Mouse (Mus musculus) hindbrain, embryonic 16.5 days (tissue): ENCODE results near the gene Lrrc26. TPM values are rescaled to one million over a fixed set of nuclear protein-coding genes. Genes with fewer than 3 reads are reported as not detected.

Source experiments
- ATAC-seq: fragments of 200-750 bp; cut with Nextera tagmentation; 2 replicates; pipeline ENCODE4 v1.8.0; 2017; ENCODE audit warnings: moderate TSS enrichment, moderate library complexity
- H3K27ac ChIP-seq: fragments of 300-500 bp; sonication (generic); 2 replicates; pipeline ENCODE4 v1.5.1; 2014; ENCODE audit warnings: low read depth, mild to moderate bottlenecking, control low read depth, low read length, moderate library complexity
- H3K27me3 ChIP-seq: fragments of 300-500 bp; sonication (generic); replicated peaks from 2 replicates; pipeline ENCODE4 v1.6.1; 2014; ENCODE audit warnings: low read length; ENCODE audit not compliant: control insufficient read depth, insufficient read depth
- H3K36me3 ChIP-seq: fragments of 300-500 bp; sonication (generic); 2 replicates; pipeline ENCODE4 v1.6.1; 2014; ENCODE audit warnings: mild to moderate bottlenecking, low read length, moderate library complexity, mixed read lengths; ENCODE audit not compliant: control insufficient read depth, insufficient read depth
- H3K4me1 ChIP-seq: fragments of 300-500 bp; sonication (generic); 2 replicates; pipeline ENCODE4 v1.6.1; 2014; ENCODE audit warnings: low read depth, low read length; ENCODE audit not compliant: control insufficient read depth, insufficient read depth
- H3K4me2 ChIP-seq: fragments of 300-500 bp; sonication (generic); 2 replicates; pipeline ENCODE4 v1.6.1; 2014; ENCODE audit warnings: mild to moderate bottlenecking, low read length, control low read depth, moderate library complexity
- H3K4me3 ChIP-seq: fragments of 300-500 bp; sonication (generic); 2 replicates; pipeline ENCODE4 v1.5.1; 2014; ENCODE audit warnings: mild to moderate bottlenecking, low read length, control low read depth, moderate library complexity
- H3K9ac ChIP-seq: fragments of 300-500 bp; sonication (generic); 2 replicates; pipeline ENCODE4 v1.6.1; 2014; ENCODE audit warnings: low read depth, mild to moderate bottlenecking, control low read depth, low read length, moderate library complexity
- H3K9me3 ChIP-seq: fragments of 300-500 bp; sonication (generic); 2 replicates; pipeline ENCODE4 v1.6.1; 2014; ENCODE audit warnings: mild to moderate bottlenecking, low read length, moderate library complexity; ENCODE audit not compliant: control insufficient read depth
- WGBS: fragments of 180-500 bp; shearing (Covaris S2); extraction: QIAGEN DNeasy Blood & Tissue Kit; methylation state at CpG from one replicate; pipeline ENCODE4 v1.1.7; 2014; 5-methylcytosine and 5-hydroxymethylcytosine counted together
- polyA plus RNA-seq: library from polyadenylated mRNA; unstranded; fragments of >200 nt; fragmentation: Nextera tagmentation; extraction: Ambion mirVana; gene quantifications from 2 replicates; pipeline ENCODE4 v1.2.1, GENCODE M21; 2015

Gene Lrrc26
- polyA plus RNA-seq, 1 experiment from 2014 or later, result 0.13 TPM

DNA sequence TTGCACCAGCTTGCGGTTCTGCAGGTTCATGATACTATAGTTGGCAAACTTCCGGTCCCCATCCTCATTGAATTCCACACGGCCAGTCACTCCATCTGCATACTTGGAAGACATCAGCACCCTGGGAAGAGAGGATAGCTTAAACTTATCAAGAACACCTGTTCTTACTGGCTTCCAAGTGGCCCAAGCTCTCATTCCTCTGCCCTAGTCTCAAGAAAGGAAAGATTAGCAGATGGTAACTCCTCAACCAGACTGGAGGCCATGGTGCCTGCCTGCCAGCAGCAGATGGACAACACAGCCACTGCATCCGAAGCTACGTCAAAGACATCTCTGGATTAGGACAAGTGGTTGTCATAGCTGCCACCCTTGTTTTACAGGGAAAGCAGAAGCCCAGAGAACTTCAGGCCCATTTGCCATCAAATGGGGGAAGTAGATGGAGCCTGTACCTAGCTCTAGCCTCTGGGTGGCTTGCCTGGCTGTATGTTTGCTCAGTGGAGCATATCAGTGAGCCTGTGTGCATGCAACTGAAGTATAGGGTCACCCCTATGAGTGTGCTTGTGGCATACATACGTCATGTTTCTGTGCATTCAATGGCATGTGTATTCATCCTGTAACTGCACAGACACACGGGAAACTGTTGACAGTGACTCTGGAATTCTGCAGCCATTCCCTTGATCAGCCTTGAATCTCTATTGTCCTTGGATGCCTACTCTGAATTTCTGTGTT is 14.4 kb downstream of the Lrrc26 start:
- 0 out of 2 replicates have a peak, but pooled peaks have one; percentile 15 for ATAC-seq
- Histone ChIP-seq H3K9ac (no peak overlapping the region), H3K4me1 (peaks cover 12% of the 10 kb centered on the region), H3K9me3 (no peaks in the 10 kb centered on the region), H3K27me3 (peaks cover 7% of the 10 kb centered on the region; the same call in 1 of the 2 replicates), H3K4me2 (peak overlapping the region; percentile 69), H3K4me3 (peak overlapping the region; percentile 43; the same call in 1 of the 2 replicates), H3K36me3 (peaks cover 14% of the 10 kb centered on the region), H3K27ac (no peak overlapping the region)
- WGBS, result 63% methylated on average over 7 of the region's 7 CpGs

DNA sequence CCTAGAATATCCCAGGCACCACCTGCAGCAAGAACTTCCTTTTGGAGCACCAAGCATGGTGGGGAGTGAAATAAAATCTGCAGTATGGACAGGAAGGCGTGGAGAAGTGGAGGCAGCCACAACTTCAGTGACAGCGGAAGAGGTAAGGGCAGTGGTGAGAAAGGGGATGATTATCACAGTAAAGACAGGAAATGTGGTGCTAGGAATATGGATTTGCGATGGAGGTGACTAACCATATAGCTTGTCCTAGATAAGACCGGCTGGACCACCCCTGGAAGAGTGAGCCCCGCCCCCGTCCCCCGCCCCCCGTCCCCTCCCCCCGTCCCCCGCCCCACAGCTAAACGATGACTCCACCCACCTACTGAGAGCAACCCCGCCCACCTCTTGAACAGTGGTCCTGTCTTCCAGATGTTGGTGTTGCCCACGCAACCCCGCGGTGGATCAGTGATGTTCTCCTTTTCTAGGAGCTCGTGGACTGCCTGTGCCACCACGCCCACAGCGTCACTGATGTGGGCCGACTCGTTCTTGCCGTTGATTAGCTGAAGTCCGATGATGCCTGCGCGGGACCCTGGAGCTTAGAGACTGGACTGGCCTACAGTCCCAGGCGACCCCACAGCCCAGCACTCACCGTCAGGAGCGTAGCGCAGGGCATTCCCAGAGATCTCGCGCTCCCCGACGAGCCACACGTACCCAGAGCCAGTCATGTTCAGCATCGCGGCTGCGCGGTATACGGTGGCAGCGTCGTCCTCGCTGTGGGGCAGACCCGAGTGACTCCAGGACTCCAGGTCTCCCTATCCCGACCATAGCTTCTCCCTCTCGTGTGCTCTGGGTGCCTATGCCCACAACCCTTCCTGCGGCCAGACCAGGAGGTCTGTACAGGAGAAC is 15.2 kb downstream of the Lrrc26 start:
- peaks cover 12% of the 10 kb centered on the region for H3K4me1 ChIP-seq
- H3K27ac ChIP-seq, result peak overlapping the region; percentile 55
- H3K9me3 ChIP-seq, result no peaks in the 10 kb centered on the region
- H3K36me3 ChIP-seq, result peaks cover 16% of the 10 kb centered on the region
- peak overlapping the region; percentile 69 for H3K4me2 ChIP-seq
- peaks cover 9% of the 10 kb centered on the region for H3K27me3 ChIP-seq
- H3K4me3 ChIP-seq, result peak overlapping the region; percentile 43
- peak; percentile 80 for ATAC-seq
- 5% methylated on average over 40 of the region's 45 CpGs for WGBS
- H3K9ac ChIP-seq, result peak overlapping the region; percentile 66

DNA sequence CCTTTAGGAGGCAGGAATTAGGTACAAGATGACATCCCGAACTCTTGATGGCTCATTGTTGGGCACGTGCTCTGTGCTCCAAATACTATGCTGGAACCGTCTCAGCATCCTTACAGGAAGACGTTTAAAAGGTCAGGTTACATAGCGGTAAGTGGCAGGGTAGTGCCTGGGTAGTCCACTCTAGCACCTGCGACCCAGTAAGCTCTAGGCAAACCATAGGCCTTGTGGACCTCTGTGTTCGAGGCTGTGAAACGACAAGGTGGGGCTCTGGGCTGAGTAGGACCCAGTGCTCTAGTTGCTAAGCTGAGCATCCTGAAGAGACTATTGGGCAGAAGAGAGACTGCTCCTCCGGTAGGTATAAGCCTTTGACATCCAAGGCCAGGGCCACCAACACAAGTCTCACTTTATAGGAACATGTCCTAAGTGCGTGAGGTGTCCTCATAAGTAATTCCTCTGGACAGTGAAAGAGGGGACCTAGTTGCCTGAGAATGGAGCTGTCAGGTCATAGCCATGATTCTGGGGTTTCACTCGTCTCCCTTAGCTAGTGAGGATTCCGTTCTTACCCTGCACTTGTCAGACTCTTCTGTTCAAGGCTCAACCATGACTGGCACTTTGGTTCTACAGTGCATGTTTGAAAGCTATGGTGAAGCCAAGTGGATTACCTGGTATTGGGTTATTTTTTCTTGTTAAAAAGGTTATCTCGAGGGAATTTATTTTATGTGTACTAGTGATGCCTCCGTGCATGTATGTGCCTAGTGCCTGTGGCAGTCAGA is 16.1 kb downstream of the Lrrc26 start:
- peaks cover 12% of the 10 kb centered on the region for H3K4me1 ChIP-seq
- no peaks in the 10 kb centered on the region for H3K9me3 ChIP-seq
- ATAC-seq, result peak; percentile 15; the same call in 1 of the 2 replicates
- H3K4me2 ChIP-seq, result peak overlapping the region; percentile 69
- no peak overlapping the region for H3K27ac ChIP-seq
- H3K4me3 ChIP-seq, result peak overlapping the region; percentile 43
- 52% methylated on average over 14 of the region's 14 CpGs for whole genome bisulfite sequencing
- H3K36me3 ChIP-seq, result peaks cover 16% of the 10 kb centered on the region
- H3K9ac ChIP-seq, result peak overlapping the region; percentile 66
- peaks cover 15% of the 10 kb centered on the region for H3K27me3 ChIP-seq

DNA sequence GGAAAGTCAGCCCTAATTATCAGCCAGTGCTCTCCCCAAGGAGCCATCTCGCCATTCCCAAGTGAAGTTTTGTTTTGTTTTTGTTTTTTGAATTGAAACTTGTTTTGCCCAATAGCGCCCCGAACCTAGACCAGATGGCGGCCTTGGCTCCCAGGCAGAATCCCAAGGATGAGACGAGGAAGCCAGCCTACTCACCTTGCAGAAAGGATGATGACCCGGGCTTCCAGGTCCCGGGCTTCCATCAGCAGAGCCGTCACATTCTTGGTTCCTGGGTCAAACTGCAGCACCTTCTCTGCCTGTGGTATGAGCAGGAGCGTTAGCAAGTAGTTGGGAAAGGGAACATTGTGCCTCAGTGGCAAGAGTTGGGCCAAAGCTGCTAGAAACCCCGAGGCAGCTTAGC is 20.5 kb downstream of the Lrrc26 start:
- ATAC-seq, result no peak
- H3K27me3 ChIP-seq, result peaks cover 56% of the 10 kb centered on the region
- H3K27ac ChIP-seq, result no peak overlapping the region
- no peak overlapping the region for H3K4me2 ChIP-seq
- WGBS, result 57% methylated on average over 10 of the region's 10 CpGs
- H3K4me1 ChIP-seq, result peaks cover 6% of the 10 kb centered on the region
- no peak overlapping the region for H3K9ac ChIP-seq
- peaks cover 29% of the 10 kb centered on the region for H3K36me3 ChIP-seq
- H3K4me3 ChIP-seq, result no peak overlapping the region
- H3K9me3 ChIP-seq, result no peaks in the 10 kb centered on the region

DNA sequence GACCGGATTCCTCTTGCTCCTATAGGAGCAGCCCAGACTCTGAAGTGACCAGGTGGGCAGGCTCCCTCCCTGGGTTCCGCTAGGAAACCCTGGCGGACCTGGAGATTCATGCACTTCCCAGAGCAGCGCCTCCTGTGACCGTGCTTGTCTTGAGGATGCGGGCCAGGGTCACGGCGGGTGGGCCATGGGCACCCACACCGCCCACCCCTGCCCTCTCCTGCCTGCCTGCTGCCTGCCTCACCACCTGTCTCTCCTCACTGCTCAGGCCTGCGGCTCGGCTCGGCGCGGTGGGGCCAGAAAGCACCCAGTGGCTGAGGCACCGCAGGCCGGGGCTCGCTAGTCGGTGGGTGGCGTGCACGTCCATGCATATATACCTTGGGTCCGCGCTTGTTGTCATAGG is 21.3 kb downstream of the Lrrc26 start:
- no peak overlapping the region for H3K9ac ChIP-seq
- no peak overlapping the region for H3K4me3 ChIP-seq
- H3K36me3 ChIP-seq, result peaks cover 29% of the 10 kb centered on the region
- WGBS, result 8% methylated on average over 22 of the region's 22 CpGs
- no peak overlapping the region for H3K4me2 ChIP-seq
- no peaks in the 10 kb centered on the region for H3K9me3 ChIP-seq
- H3K27me3 ChIP-seq, result peaks cover 56% of the 10 kb centered on the region
- ATAC-seq, result no peak
- H3K27ac ChIP-seq, result no peak overlapping the region
- no peaks in the 10 kb centered on the region for H3K4me1 ChIP-seq

DNA sequence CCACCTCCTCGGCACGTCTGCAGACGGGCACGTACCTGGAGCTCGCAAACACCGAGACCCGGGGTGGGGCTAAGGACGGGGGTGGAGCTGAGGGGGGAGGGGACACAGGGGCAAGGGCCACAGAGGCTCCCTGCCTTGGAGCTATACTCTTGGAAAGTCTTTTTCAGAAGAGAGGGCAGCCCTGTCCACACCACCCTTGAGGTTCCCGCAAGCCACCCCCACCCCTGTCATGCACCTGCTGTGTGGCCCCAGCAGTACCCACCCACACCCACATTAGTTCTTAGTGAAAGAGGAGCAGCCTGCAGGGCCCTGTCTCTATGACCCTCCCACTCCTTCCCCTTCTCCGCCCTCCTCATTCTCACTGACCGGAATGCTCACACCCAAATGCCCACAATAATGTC is 21.8 kb downstream of the Lrrc26 start:
- Histone ChIP-seq H3K27ac (no peak overlapping the region), H3K4me3 (no peak overlapping the region), H3K4me2 (no peak overlapping the region), H3K9ac (no peak overlapping the region), H3K9me3 (no peaks in the 10 kb centered on the region), H3K4me1 (no peaks in the 10 kb centered on the region), H3K27me3 (peaks cover 56% of the 10 kb centered on the region), H3K36me3 (peaks cover 29% of the 10 kb centered on the region)
- 12% methylated on average over 11 of the region's 11 CpGs for WGBS
- ATAC-seq, result no peak

DNA sequence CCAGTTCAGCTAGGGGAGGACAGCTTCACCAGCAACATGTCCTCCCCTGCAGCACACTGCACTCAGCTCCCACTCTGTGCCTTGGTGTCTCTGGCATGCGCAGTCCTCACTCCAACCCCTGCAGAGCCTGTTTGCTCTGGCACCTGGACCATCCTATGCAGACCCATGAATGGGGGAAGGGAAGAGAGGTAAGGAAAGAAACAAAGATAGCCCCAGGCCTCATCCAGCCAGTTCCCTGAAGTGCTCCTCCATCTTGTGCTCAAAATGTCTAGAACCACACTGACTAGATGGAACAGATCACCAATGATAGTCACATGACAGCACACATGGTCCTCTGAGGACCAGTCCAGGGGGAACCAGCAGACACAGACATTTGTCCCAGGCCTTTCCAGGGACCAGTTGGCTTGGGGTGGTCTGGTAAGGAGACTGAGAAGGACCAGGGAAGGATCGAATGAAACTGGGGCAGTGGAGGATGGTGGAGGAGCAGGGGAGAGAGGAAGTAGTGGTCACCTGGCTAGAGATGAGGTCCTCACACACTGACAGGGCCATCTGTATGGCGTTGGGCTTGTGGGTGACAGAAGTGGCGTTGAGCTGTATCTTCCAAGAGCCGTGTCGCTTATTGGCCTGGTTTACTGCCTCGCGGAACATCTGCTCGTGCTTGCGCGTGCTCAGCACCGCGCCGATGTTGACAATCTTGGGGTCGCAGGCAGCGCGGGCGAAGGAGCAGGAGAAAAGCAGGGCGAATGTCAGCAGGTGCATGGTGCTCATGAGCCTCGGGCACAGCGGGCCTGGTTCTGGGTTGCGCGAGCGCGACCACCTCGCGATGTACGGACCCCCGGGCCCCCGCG is 28.6 kb downstream of the Lrrc26 start:
- peak overlapping the region; percentile 69 for H3K4me2 ChIP-seq
- H3K27me3 ChIP-seq, result peaks cover 15% of the 10 kb centered on the region
- H3K36me3 ChIP-seq, result 0 out of 2 replicates have a peak, but pooled peaks cover 3% of the 10 kb centered on the region
- H3K4me1 ChIP-seq, result peaks cover 12% of the 10 kb centered on the region
- whole genome bisulfite sequencing, result 5% methylated on average over 31 of the region's 31 CpGs
- peak; percentile 68 for ATAC-seq
- peak overlapping the region; percentile 75 for H3K9ac ChIP-seq
- H3K4me3 ChIP-seq, result peak overlapping the region; percentile 60
- H3K27ac ChIP-seq, result peak overlapping the region; percentile 89
- H3K9me3 ChIP-seq, result no peaks in the 10 kb centered on the region
